Mouse (Mus musculus): ENCODE measurements around the gene Bend3.

GRCm38 (mm10) chr10:43485751-43486268 is 7.2 kb downstream of the Bend3 start:
- TF ChIP-seq CTCF (IDR thresholded peaks at IDR 0.05; ENCODE audit: low read depth): no peak
- no peak for TF ChIP-seq EP300 (optimal IDR thresholded peaks at IDR 0.05)

Measured in stomach, postnatal 0 days (tissue).